Mouse (Mus musculus) cerebellum, adult 2 months (tissue): ENCODE data around the gene Tbck.

Experiments
- CTCF ChIP-seq: fragments of 200-500 bp; IDR thresholded peaks from 2 replicates; pipeline ENCODE4 v1.5.1; 2011; ENCODE audit warnings: low read depth, mild to moderate bottlenecking, control low read depth, low read length, moderate library complexity, borderline replicate concordance; ENCODE audit not compliant: insufficient read depth
- POLR2A ChIP-seq: fragments of 200-500 bp; IDR thresholded peaks from 2 replicates; pipeline ENCODE4 v1.6.1; 2011; ENCODE audit warnings: low read length, control low read depth, borderline replicate concordance; ENCODE audit not compliant: insufficient read depth

DNA sequence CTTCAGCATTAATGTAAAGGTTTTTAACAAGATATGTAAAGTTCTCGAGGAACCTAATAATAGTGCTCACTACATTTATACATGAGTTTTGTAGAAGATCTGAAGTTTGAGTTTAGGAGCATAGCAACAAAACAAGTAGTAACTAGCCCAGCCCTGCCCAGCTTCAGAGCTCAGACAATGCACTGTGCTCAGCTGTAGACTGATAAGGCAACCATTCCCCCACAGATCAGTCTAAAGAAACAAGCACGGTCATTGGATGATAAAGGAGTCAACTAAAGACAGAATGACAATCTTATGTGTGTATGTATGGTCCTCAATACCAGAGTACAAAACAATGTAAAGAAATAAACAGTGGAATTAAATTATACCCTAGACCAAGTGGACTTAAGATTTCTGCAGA is 135.5 kb downstream of the Tbck start:
- TF ChIP-seq POLR2A (no peak), CTCF (no peak)
